Mouse (Mus musculus): Measurements from ENCODE around the gene Armc12. TPM values are rescaled to one million over a fixed set of nuclear protein-coding genes. Genes with fewer than 3 reads are reported as not detected.

Armc12 gene
- polyA plus RNA-seq, 1 experiment from 2014 or later = not detected

DNA sequence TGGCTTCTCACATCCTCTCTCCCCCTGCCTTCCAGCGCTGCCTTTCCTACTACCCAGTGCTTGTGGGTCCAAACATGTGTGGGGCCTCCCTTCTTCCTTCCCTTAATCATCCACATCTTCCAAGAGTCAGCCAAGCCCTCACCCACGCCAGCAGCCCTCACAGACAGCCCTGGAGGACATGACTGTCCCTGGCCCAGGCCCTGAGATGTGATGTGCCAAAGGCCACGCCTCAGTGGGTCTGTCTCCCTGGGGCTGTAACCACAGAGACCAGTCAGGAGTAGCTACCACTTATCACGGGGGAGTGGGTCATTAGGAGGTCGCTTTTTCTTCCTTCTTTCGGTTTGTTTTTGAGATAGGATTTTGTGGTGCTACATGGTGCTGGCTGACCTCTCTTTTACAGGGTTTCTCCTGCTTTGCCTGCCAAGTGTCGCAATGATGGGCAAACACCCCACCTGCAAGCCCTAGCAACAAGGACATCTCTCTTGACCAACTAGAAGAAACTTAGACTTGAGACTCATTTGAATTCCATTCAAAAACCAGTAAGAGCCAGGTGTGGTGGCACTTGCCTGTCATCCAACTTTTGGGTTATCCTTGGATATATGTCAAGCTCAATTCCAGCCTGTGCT lies 28.3 kb upstream of the Armc12 start:
- no peaks in the 10 kb centered on the region for H3K9me3 ChIP-seq (replicated peaks)
- H3K27me3 ChIP-seq (replicated peaks) = peaks cover 8% of the 10 kb centered on the region; the same call in 1 of the 2 replicates
- WGBS (ENCODE audit: insufficient replicate concordance) = 28% methylated on average over 7 of the region's 7 CpGs
- no peak for ATAC-seq
- H3K27ac ChIP-seq = no peak overlapping the region
- no peaks in the 10 kb centered on the region for H3K36me3 ChIP-seq
- no peak overlapping the region for H3K4me2 ChIP-seq
- H3K4me1 ChIP-seq = peaks cover 6% of the 10 kb centered on the region; the same call in 1 of the 2 replicates
- no peak overlapping the region for H3K4me3 ChIP-seq
- H3K9ac ChIP-seq = no peak overlapping the region

DNA sequence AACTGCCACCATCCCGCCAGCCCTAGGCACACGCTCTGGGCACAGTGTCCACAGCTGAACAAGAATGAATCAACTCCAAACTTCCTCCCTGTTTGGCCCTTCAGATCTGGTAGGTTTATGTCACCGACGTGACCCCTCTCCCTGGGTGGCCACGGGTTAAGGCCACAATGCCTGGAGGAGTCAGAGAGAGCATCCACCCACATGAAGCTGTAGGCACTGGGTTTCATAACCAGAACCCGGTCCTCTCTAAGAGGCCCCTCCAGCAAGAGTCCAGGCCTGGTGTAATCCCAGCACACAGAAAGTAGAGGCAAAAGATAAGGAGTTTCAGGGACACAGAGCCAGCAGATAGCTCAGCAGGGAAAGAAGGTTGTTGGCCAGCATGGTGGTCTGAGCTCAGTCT lies 26.4 kb upstream of the Armc12 start:
- Histone ChIP-seq H3K4me2 (no peak overlapping the region), H3K4me3 (no peak overlapping the region), H3K36me3 (no peaks in the 10 kb centered on the region), H3K9ac (no peak overlapping the region), H3K4me1 (peaks cover 11% of the 10 kb centered on the region; the same call in 1 of the 2 replicates), H3K27ac (no peak overlapping the region), H3K27me3 (replicated peaks) (peaks cover 9% of the 10 kb centered on the region; the same call in 1 of the 2 replicates), H3K9me3 (replicated peaks) (no peaks in the 10 kb centered on the region)
- ATAC-seq = no peak
- WGBS (ENCODE audit: insufficient replicate concordance) = 68% methylated on average over 6 of the region's 6 CpGs

DNA sequence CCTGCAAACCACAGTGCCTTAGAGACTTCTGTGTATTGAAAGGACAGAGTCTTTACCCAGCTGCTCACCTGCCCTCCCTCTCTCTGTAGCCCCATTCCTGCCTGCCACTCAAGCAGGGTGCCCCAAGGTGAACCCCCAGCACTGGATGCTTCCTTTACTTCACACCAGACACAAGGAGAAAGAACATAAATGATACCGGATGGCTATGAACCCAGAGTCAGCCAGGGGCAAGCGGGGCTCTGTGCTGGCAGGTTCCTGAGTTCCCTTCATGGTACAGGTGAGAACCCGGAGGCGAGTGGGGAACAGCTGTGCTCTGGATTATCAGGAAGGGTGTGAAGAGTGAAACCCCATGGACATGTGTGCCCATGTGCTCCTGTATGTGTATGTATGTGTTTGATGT lies 25.0 kb upstream of the Armc12 start:
- H3K27me3 ChIP-seq (replicated peaks) = peaks cover 13% of the 10 kb centered on the region
- no peak overlapping the region for H3K4me2 ChIP-seq
- ATAC-seq = no peak
- no peak overlapping the region for H3K4me3 ChIP-seq
- no peak overlapping the region for H3K27ac ChIP-seq
- H3K4me1 ChIP-seq = peaks cover 12% of the 10 kb centered on the region
- 72% methylated on average over 4 of the region's 4 CpGs for WGBS (ENCODE audit: insufficient replicate concordance)
- H3K36me3 ChIP-seq = no peaks in the 10 kb centered on the region
- no peaks in the 10 kb centered on the region for H3K9me3 ChIP-seq (replicated peaks)
- H3K9ac ChIP-seq = no peak overlapping the region

DNA sequence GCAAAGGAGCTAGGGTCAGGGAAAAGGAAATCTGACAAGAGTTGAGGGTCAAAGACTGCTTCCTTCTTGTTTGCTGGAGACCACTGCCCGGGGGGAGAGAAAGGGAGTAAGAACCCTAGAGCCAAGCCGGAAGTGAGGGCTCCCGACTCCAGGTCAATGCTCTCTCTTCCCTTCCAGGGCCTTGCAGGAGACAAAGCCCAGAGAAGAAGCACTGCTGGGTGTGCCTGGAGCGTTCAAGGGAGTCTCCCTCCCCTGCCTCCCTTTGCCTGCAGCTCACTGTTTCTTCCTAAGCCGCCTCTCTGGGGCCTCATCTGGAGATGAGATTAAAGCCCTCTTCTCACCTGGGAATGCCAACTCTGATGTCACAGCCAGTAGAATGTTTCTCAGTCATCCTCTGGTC lies 23.7 kb upstream of the Armc12 start:
- Histone ChIP-seq H3K27me3 (replicated peaks) (peaks cover 24% of the 10 kb centered on the region), H3K36me3 (no peaks in the 10 kb centered on the region), H3K4me1 (peaks cover 24% of the 10 kb centered on the region), H3K9me3 (replicated peaks) (no peaks in the 10 kb centered on the region), H3K4me2 (no peak overlapping the region), H3K27ac (0 out of 2 replicates have a peak overlapping the region, but pooled peaks have one; percentile 32), H3K9ac (no peak overlapping the region), H3K4me3 (no peak overlapping the region)
- ATAC-seq = no peak
- 28% methylated on average over 5 of the region's 5 CpGs for WGBS (ENCODE audit: insufficient replicate concordance)

DNA sequence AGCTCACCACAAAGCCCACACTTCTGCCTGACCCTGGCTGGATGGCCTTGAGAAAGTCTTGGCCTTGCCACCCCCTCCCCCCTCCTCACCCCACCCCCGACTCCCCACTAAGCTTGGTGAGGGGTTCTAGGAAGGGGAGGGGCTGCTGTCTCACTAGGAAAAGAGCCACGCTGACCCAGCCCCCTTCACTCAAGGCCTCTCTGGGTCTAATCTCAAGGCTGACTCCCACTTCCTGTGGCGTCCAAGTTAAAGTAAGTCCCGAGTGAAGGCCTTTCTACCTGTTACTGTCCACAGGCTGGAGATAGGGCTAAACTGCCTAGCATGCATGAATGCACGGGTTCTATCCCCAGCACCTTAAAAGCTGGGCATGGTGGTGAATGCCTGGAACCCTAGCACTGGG lies 23.1 kb upstream of the Armc12 start:
- Histone ChIP-seq H3K4me2 (no peak overlapping the region), H3K27ac (0 out of 2 replicates have a peak overlapping the region, but pooled peaks have one; percentile 32), H3K27me3 (replicated peaks) (peaks cover 25% of the 10 kb centered on the region), H3K9ac (no peak overlapping the region), H3K4me1 (peaks cover 25% of the 10 kb centered on the region), H3K9me3 (replicated peaks) (no peaks in the 10 kb centered on the region), H3K4me3 (no peak overlapping the region), H3K36me3 (no peaks in the 10 kb centered on the region)
- no peak for ATAC-seq
- WGBS (ENCODE audit: insufficient replicate concordance) = 13% methylated on average over 5 of the region's 5 CpGs

DNA sequence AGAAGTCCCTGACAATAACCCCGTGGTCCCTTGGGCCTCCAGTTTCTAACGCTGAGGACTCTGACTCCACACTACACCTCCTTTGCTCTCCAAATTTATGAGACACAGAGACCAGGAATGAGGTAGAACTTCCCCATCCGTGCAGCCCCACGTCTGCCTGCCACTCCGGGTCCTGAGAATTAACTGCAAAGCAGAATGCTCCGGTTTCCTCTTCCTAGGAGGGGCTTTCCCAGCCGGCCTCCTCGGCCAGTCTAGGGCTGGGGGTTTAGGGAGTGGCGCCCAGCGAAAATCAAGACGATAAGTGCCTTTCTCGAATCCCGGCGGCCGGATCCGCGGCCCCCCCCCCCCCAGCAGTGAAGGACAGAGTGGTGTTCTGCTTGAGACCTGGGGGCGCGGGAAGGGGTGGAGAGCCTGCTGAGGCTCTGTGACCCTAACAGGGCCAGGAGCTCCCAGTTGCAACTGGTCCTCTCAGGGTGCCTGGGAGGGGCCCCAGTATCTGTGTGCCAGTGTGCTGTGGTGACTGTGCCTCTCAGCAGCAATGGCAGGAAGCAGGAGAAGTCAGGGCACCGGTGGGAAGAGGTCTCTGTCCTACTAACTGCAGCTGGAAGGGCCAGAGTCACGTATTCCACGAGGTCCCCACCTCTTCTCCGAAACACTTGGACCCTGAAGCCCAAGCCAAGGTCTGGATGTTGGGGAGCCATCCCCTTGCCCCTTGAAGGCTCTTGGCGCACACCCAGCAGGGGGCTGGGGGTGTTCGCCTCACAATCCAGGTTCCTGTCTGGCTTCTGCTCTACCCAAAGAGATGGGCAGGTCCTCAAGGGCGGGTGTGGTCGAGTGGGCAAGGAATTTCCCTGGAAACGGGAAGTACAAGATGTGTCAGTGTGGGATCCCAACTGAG lies 19.9 kb upstream of the Armc12 start:
- Histone ChIP-seq H3K27me3 (replicated peaks) (peaks cover 53% of the 10 kb centered on the region), H3K27ac (peak overlapping the region; percentile 24; the same call in 1 of the 2 replicates), H3K4me2 (peak overlapping the region; percentile 37), H3K9me3 (replicated peaks) (no peaks in the 10 kb centered on the region), H3K9ac (no peak overlapping the region), H3K4me3 (no peak overlapping the region), H3K4me1 (peaks cover 39% of the 10 kb centered on the region), H3K36me3 (no peaks in the 10 kb centered on the region)
- 7% methylated on average over 28 of the region's 28 CpGs for WGBS (ENCODE audit: insufficient replicate concordance)
- no peak for ATAC-seq

DNA sequence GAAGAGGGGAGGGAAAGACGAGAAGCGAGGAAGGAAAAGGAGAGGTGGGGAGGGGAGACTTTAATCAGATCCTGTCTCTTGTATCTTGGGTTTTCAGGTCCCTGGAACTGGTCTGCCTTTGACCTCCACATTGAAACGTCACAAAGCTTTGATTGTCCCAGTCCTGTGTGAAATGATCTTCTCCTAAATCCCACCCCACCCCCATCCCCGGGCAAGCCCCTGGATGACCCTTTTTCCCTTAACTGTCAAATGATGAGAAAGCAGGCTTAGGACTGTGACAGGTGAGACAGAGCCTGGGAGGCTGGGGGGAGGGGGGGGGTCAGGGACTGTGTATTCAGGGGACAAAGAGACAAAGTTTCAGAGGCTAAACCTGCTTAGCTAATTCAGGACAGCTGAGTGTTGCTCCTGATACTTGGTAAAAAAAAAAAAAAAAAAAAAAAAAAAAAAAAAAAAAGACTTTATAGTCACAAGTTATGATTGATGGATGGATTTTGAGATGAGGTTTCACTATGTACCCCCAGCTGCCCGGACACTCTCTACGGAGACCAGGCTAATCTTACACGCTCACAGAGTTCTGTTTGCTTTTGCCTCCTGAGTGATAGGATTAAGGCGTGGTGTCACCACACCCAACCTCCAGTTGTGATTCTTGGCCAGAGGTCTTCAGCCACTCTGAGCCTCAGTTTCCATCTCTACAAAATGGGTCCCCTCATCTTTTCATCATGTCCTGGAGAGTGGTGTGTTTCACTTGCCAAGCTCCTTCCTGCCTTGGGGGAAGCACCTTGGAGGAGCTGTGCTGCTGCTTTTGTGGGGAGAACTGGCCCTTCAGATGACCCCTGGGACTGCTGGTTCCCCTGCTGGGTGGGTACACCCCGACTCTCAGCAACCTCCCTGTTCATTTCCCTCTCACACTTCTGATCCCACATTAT lies 18.7 kb upstream of the Armc12 start:
- no peaks in the 10 kb centered on the region for H3K9me3 ChIP-seq (replicated peaks)
- no peaks in the 10 kb centered on the region for H3K36me3 ChIP-seq
- ATAC-seq = no peak
- no peak overlapping the region for H3K4me2 ChIP-seq
- peaks cover 43% of the 10 kb centered on the region for H3K4me1 ChIP-seq
- no peak overlapping the region for H3K4me3 ChIP-seq
- H3K27me3 ChIP-seq (replicated peaks) = peaks cover 61% of the 10 kb centered on the region
- WGBS (ENCODE audit: insufficient replicate concordance) = 17% methylated on average over 9 of the region's 9 CpGs
- no peak overlapping the region for H3K9ac ChIP-seq
- no peak overlapping the region for H3K27ac ChIP-seq

DNA sequence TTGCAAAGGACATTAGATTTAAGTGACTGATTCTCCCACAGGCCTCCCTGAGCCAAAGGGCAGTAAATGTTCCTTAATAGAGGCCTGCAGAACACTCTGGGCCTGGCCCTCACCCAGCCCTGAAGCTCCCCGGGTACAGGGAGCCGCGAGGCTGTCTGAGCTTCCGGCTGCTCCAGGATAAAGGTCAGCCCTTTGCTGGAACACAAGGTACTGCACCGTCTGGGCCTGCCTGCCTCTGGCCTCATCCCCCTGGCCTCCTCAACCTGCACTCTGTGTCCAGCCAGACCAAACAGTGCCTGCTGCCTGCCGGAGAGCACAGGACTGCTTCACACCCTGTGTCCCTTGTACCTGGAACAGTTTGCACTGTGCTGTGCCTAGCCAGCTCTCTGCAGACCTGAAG lies 17.9 kb upstream of the Armc12 start:
- no peak overlapping the region for H3K4me3 ChIP-seq
- no peaks in the 10 kb centered on the region for H3K9me3 ChIP-seq (replicated peaks)
- no peaks in the 10 kb centered on the region for H3K36me3 ChIP-seq
- no peak overlapping the region for H3K9ac ChIP-seq
- H3K4me2 ChIP-seq = no peak overlapping the region
- H3K27ac ChIP-seq = no peak overlapping the region
- 41% methylated on average over 6 of the region's 6 CpGs for WGBS (ENCODE audit: insufficient replicate concordance)
- peaks cover 42% of the 10 kb centered on the region for H3K4me1 ChIP-seq
- ATAC-seq = 0 out of 2 replicates have a peak, but pooled peaks have one; percentile 27
- H3K27me3 ChIP-seq (replicated peaks) = peaks cover 63% of the 10 kb centered on the region

DNA sequence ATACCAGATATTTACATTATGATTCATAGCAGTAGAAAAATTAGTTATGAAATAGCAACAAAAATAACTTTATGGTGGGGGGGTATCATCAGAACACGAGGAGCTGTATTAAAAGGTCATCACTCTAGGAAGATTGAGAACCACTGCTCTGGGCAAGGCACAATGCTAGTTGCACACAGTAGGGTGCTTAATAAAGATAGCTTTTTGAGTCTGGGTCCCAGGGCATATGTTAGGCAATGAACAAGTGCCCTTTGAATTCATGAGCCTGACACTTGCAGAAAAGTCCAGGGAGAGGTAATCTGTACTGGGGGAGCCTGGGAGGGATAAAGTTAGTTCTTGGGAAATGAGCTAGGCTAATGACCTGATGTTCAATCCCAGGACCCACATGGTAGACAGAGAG lies 17.3 kb upstream of the Armc12 start:
- Histone ChIP-seq H3K4me1 (peaks cover 47% of the 10 kb centered on the region), H3K4me3 (no peak overlapping the region), H3K4me2 (no peak overlapping the region), H3K9me3 (replicated peaks) (no peaks in the 10 kb centered on the region), H3K27me3 (replicated peaks) (peaks cover 70% of the 10 kb centered on the region), H3K36me3 (no peaks in the 10 kb centered on the region), H3K9ac (no peak overlapping the region), H3K27ac (no peak overlapping the region)
- WGBS (ENCODE audit: insufficient replicate concordance) = 44% methylated on average over 1 of the region's 1 CpGs
- ATAC-seq = no peak

DNA sequence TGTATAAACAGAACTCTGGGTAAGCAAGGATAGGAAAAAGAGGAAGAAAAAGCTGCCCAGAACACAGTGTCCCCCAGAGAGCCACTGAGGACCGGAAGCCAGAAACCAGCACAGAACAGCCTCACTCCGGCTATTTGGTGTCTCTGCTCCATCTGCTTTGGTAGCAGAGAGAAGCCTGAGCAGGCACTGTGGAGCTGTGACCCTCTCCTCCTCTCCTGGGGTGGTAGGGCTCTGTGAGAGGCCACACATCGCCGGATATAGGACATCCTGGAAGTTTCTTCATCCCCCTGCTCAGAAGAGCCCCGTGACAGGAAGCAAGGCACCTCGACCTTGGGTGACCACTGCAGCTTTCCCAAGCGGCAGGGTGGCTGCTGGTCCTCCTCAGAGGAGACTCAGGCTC lies 16.8 kb upstream of the Armc12 start:
- no peaks in the 10 kb centered on the region for H3K36me3 ChIP-seq
- WGBS (ENCODE audit: insufficient replicate concordance) = 13% methylated on average over 7 of the region's 7 CpGs
- H3K4me2 ChIP-seq = no peak overlapping the region
- no peak overlapping the region for H3K4me3 ChIP-seq
- H3K9me3 ChIP-seq (replicated peaks) = no peaks in the 10 kb centered on the region
- peaks cover 53% of the 10 kb centered on the region for H3K4me1 ChIP-seq
- peaks cover 75% of the 10 kb centered on the region for H3K27me3 ChIP-seq (replicated peaks)
- H3K27ac ChIP-seq = no peak overlapping the region
- H3K9ac ChIP-seq = no peak overlapping the region
- ATAC-seq = no peak

DNA sequence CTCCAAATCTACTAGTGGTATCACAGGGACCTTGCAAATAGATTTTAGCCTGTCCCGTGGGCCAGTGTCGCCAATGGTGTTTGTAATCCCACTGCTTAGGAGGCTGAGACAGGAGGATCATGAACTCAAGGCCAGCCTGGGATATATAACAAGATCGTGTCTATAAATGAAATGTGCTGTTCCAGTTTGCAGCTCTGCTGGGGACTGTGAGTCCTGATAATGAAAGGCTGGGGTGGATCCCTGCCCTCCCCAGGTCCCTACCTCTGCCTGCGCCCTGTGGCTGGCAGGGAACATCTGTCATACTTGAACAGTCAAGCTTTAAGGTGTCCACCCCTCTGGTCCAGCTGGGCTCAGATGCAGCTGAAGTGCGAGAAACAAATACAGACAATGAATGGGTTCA lies 16.1 kb upstream of the Armc12 start:
- peaks cover 53% of the 10 kb centered on the region for H3K4me1 ChIP-seq
- WGBS (ENCODE audit: insufficient replicate concordance) = 48% methylated on average over 5 of the region's 5 CpGs
- H3K27me3 ChIP-seq (replicated peaks) = peaks cover 81% of the 10 kb centered on the region
- no peak overlapping the region for H3K9ac ChIP-seq
- no peak overlapping the region for H3K27ac ChIP-seq
- H3K4me3 ChIP-seq = no peak overlapping the region
- H3K36me3 ChIP-seq = no peaks in the 10 kb centered on the region
- H3K9me3 ChIP-seq (replicated peaks) = no peaks in the 10 kb centered on the region
- ATAC-seq = no peak
- no peak overlapping the region for H3K4me2 ChIP-seq

Data from liver, embryonic 12.5 days (tissue).